Mouse (Mus musculus) brain, adult 2 months (tissue): ENCODE measurements around the gene Dhrs11.
"Not testable (repeated sequence)": the region's sequence is repeated elsewhere in the genome, so short reads cannot be mapped to it uniquely, and the experiment has no call there.

Source experiments
- DNase-seq: peaks from one replicate; pipeline ENCODE4 v3.0.0; 2011; ENCODE audit warnings: low read depth, low spot score

Gene Dhrs11

GRCm38 (mm10) chr11:84828516-84829399 lies at the start of gene Dhrs11:
Gene Dhrs11 (minus strand): TSS chr11:84828994.
- DNase-seq: peak; percentile 91

- not testable (repeated sequence) for DNase-seq
Measured at GRCm38 (mm10) chr11:84876020-84876419, 47.2 kb upstream of the Dhrs11 start.

GRCm38 (mm10) chr11:84873042-84873833 lies 44.4 kb upstream of the Dhrs11 start:
- DNase-seq: no peak

GRCm38 (mm10) chr11:84871548-84872069 lies 42.8 kb upstream of the Dhrs11 start:
- no peak for DNase-seq

- DNase-seq: peak; percentile 64
Measured at GRCm38 (mm10) chr11:84871046-84871445, 42.3 kb upstream of the Dhrs11 start.

GRCm38 (mm10) chr11:84870337-84871043 lies 41.7 kb upstream of the Dhrs11 start, which contains the start of gene Ggnbp2:
Gene Ggnbp2 (minus strand): TSS chr11:84870817.
- DNase-seq: peak; percentile 96

GRCm38 (mm10) chr11:84869537-84870232 lies 40.9 kb upstream of the Dhrs11 start:
- DNase-seq: peak; percentile 98

- no peak for DNase-seq
Measured at GRCm38 (mm10) chr11:84868786-84869259, 40.0 kb upstream of the Dhrs11 start.

- DNase-seq: no peak
Measured at GRCm38 (mm10) chr11:84867586-84867985, 38.8 kb upstream of the Dhrs11 start.

- no peak for DNase-seq
Measured at GRCm38 (mm10) chr11:84865268-84865667, 36.5 kb upstream of the Dhrs11 start.

- no peak for DNase-seq
Measured at GRCm38 (mm10) chr11:84855285-84855684, 26.5 kb upstream of the Dhrs11 start.

GRCm38 (mm10) chr11:84847475-84848090 lies 18.8 kb upstream of the Dhrs11 start:
- no peak for DNase-seq

GRCm38 (mm10) chr11:84846741-84847474 lies 18.1 kb upstream of the Dhrs11 start:
- no peak for DNase-seq

- DNase-seq: no peak
Measured at GRCm38 (mm10) chr11:84839330-84839729, 10.5 kb upstream of the Dhrs11 start.

- DNase-seq: not testable (repeated sequence)
Measured at GRCm38 (mm10) chr11:84829495-84829894, 701 bp upstream of the Dhrs11 start.

- DNase-seq: no peak
Measured at GRCm38 (mm10) chr11:84827901-84828503, 792 bp downstream of the Dhrs11 start.

- DNase-seq: no peak
Measured at GRCm38 (mm10) chr11:84827492-84827891, 1.3 kb downstream of the Dhrs11 start.

GRCm38 (mm10) chr11:84826185-84826584 lies 2.6 kb downstream of the Dhrs11 start:
- peak; percentile 94 for DNase-seq

GRCm38 (mm10) chr11:84825261-84825807 lies 3.5 kb downstream of the Dhrs11 start:
- DNase-seq: no peak
